Mouse (Mus musculus): ENCODE results near the gene Tyms. TPM values are rescaled to one million over a fixed set of nuclear protein-coding genes. Genes with fewer than 3 reads are reported as not detected.
A peak's percentile ranks its signal among the peaks of the same experiment; 100 is the strongest.

The Tyms gene
- 10 to 100 TPM; 44.0 to 49.6 TPM for total RNA-seq (2021)

GRCm38 (mm10) chr5:30072825-30073821 is at the start of gene Tyms:
TSS of gene Tyms (minus strand) at chr5:30073617.
- peak; percentile 86 for DNase-seq

DNA sequence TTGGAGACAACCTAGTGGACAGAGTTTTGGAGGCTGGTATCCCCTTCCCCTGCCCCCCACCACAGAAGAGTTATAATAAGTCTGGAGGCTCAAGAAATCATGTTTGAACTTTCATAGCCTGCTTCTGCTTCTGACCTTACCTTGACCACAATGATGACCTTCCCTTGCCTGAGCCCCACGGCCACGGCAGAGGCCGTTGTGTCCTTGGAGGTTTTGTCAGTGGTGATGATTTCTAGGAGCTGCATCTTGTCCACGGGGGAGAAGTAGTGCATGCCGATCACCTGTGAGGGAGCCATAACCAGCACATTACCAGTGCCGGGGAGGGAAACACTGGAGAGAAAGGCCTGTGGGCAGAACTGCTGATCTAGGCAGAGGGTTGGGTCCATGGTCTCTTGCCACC is 49.1 kb upstream of the Tyms start:
- no peak for DNase-seq

DNA sequence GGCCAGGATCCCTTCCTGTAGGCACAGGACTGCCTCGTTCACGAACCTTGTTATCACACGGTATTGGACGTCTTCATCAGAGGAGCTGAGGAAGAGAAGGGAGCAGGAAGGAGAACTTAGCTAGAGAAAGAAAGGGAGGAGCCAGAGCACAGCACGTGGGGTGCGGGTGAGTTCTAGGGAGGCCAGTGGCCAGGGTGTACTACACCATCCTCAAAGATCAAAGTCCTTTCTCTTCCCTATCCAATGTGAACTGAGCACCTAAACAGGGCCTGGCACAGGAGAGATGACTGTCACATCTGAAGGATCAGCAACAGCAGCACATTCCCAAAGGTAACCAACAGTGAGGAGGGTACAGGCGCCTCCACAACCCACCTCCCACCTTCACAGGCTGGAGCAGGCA is 46.7 kb upstream of the Tyms start:
- DNase-seq, result no peak

DNA sequence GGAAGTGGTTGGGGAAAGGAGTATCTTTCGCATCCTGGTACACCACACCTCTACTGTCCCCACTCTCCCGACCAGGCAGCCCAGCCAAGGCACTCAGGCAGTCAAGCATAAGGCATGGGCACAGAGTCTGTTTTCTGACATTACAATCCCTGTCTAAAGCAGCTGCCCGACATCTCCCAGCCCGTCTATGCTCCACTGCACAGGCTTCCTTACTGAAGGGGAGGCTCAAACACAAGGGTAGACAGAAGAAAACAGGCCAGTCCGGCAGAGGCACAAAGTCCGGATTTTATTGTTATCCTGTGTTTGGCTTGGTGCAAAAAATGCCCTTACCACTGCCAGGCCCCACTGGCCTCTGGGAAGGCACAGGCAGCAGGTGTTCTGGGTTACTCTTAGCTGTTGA is 45.7 kb upstream of the Tyms start:
- no peak for DNase-seq

DNA sequence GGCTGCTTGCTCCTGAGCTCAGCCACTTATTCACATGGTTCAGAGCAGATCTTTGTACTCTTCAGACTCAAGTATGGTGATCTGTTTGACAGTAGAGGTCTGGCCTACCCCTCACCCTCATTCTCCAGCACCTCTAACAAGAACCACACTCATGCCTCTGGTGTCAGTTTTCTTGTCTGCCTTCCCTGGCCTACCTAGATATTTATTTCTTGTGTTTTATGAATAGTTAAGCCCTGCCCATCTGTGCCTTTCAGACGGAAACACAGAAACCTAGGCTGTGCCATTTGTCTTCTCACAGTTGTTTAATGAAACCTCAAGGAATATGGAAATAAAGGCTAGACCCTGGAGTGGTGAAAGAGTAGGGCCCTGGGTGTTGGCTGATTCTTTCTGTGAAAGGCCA is 44.6 kb upstream of the Tyms start:
- no peak for DNase-seq

GRCm38 (mm10) chr5:30115718-30116117 is 42.3 kb upstream of the Tyms start:
- DNase-seq, result no peak

DNA sequence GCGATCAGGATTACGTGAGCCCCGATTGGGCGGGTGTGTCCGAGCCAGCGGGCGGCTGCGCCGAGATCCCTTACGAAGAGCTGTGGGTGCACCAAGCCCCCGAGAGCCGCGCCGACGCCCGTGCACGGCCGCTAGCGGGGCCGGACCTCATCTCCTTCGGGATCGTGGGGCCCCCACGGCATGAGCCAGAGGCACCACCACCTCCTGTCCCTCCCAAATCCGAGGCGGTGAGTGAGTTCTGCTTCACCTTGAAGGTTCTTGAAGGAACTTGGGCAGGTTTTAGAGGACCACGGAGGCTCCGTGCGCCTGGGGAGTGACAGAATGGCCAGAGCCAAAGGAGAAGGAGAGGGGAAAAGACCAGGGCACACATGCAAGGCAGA is 41.3 kb upstream of the Tyms start:
- DNase-seq, result no peak

DNA sequence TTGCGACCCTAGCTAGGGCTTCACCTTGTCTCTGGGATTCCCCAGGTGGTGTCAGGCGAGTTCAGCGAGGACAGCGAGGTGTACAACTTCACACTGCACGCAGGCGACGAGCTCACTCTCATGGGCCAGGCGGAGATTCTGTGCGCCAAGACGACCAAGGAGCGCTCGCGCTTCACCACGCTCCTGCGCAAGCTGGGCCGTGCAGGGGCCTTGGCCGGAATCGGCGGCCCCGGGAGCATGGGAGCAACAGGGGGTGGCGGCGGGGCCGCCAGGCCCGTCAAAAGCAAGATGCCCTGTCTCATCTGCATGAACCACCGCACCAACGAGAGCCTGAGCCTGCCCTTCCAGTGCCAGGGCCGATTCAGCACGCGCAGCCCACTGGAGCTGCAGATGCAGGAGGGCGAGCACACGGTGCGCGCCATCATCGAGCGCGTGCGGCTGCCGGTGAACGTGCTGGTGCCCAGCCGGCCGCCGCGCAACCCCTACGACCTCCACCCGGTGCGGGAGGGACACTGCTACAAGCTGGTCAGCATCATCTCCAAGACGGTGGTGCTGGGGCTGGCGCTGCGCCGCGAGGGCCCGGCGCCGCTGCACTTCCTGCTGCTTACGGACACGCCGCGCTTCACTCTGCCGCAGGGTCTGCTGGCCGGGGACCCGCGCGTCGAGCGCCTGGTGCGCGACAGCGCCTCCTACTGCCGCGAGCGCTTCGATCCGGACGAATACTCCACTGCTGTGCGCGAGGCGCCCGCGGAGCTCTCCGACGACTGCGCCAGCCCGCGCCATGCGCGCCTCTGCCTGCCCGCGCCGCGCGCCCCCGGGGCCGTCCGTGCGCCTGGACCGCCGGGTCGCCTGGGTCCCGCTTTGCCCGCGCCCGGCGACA is 40.7 kb upstream of the Tyms start:
- peak; percentile 88 for DNase-seq

- DNase-seq, result no peak
Measured at GRCm38 (mm10) chr5:30112533-30113068, 39.2 kb upstream of the Tyms start.

DNA sequence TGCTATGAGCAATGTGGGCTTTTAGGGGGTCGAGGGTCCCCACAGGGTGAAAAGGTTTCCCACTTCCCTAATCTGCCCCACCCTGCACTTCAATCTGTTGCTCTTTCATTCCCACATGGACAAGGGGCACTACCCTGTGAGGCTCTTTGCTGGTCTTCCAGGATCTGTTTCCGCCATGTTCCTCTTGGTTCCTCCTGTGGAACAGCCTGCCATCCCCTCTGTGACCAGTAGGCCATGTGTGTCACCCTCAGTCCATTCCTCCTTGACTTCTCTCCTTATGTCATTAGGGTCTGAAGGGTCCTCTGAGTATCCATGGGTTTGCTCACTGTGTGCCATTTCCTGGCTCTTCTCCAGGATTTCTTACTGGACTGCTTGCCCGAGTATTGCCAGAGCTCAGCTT is 38.4 kb upstream of the Tyms start:
- no peak for DNase-seq

DNA sequence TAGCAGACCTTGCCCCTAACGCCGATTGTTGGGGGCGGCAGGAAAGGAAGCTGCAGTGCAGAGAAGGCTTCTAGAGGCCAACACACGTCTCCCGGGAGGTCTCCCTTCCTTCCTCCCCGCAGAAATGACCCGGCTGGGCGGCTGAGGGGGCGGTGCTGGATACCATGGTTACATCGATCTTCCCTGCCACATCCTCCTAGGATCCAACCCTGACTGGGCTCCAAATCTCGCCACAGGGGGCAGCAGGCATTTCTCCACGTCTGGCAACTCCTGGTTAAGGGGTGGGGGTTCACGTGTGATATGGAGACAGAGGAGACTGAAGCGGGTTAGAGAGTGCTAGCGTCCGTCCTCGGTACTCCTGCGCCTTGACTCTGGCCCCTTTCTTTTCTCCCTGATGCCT is 37.7 kb upstream of the Tyms start:
- DNase-seq, result peak; percentile 71

DNA sequence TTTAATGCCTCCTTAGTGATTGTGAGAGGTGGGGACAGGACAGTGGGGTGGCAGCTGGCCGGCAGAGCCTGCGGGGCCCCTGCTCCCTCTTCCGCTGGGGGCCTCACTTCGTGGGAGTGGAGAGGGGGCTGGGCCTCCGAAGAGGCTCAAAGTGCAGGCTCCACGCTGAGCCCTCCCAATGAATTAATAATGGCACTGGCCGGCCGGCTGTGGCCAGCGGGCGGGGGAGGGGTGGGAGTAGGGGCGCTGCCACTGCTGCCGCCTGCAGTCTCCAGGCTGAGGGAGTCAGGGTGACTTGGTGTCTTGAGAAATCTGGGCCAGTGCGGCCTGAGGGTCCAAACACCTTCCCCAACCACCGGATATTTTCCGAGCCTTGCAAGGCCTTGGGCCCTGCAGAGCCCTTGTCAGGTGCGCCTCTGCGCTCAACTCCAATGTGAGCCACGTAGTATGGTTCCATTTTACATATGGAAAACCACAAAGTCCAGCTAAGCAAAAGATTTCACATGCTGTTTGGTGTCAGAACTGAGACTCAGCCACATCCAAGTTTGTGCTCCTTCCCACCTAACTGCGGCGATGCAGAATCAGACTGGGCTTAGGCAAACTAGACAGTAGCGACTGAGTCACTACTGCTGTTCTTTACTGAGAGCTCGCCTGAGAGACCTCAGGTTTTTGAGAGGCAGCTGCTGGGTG is 37.1 kb upstream of the Tyms start:
- no peak for DNase-seq

- DNase-seq, result no peak
Measured at GRCm38 (mm10) chr5:30109899-30110298, 36.5 kb upstream of the Tyms start.

GRCm38 (mm10) chr5:30108233-30108632 is 34.8 kb upstream of the Tyms start:
- no peak for DNase-seq

- DNase-seq, result no peak
Measured at GRCm38 (mm10) chr5:30107611-30108041, 34.2 kb upstream of the Tyms start.

- no peak for DNase-seq
Measured at GRCm38 (mm10) chr5:30107186-30107585, 33.8 kb upstream of the Tyms start.

GRCm38 (mm10) chr5:30106756-30107155 is 33.3 kb upstream of the Tyms start:
- DNase-seq, result no peak

DNA sequence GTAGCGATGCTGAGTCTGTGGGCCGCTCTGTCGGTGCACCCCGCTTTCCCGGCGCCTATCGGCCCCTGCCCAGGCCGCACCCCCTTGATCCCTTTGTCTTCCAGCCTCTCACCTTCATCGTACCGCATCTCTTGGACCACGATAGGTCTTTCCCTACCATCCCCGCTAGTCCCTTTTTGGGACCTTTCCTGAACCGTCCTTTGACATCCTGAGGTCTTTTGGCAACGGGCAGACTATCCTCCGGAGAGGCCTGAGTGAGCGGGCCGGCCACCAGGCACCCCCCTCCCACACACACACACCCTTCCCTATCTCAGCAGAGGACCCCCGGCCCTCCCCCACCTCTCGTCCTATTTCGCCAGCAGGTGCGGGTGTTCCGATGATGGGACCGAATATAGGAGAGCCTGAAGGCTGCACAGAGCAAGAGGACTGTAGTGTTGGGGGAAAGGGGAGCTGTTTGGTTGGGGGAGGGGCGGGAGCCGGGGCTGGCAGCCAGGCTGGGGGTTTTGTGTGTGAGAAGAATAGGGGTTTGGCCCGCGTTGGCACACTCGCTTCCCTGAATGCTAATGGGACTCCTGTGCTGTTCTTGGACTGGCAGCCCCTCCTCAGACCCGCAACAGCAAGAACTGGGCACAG is 32.4 kb upstream of the Tyms start, which contains the start of gene 3110082J24Rik:
TSS of gene 3110082J24Rik (minus strand) at position 419 of the 633 bp plus-strand sequence.
- DNase-seq, result no peak

DNA sequence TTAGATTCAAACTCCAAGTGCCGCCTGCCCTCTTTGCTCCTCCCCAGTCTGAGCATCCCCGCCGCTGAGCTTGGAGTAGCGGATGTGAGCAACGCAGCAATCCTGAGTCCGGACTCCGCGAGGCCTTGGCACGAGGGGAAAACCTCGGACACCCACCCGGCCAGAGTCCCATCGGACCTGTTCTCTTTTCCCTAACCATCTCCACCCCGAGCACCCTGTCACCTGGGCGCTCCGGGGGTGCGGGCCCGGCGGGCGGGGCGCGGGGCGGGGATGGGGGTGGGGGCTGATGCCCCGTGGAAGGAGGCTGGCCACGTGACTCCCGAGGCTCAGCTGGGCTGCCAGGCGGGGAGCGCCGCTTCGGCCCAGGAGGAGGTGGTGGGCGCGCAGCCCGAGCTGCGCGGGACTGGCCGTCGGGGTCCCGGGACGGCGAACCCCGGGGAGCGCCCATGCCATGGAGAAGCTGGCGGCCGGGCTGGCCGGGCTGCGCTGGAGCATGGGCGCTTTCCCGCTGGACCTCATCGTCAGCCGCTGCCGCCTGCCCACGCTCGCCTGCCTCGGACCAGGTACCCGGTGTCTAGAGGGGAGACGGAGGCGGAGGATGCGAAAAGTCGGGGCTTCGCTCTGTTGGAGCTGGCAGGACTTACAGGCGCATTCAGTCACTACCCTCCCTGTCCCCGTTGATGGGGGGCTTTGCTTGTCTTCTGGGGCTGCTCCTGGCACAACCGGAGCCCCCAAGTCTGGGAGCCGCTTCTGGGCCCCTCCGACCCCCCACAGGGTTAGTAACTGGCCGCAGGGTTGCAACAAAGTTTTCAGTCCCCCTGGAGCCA is 31.6 kb upstream of the Tyms start, which contains the start of gene Garem2:
TSS of gene Garem2 (plus strand) at position 321 of the 827 bp plus-strand sequence.
- no peak for DNase-seq

DNA sequence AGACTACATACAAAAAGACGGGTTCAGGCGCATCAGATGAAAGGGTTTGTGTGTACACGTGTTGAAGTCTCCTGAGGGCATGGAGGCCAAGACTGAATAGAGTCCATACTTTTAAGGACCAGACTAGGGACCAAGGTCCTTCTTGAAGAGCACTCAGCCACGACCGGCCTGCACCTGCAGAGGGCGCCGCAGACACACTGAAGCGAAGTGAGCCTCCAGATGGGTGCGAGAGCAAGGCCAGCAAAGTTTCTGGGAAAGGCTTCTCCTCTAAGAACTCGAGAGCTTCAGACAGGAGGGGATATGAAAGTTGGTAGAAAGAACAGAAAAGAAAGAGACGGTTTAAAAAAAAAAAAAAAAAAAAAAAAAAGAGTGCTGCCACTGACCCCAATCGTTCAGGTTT is 30.9 kb upstream of the Tyms start:
- peak; percentile 63 for DNase-seq

- DNase-seq, result no peak
Measured at GRCm38 (mm10) chr5:30103340-30103739, 29.9 kb upstream of the Tyms start.
